Mouse (Mus musculus): ENCODE measurements around the gene Smyd1.

DNA sequence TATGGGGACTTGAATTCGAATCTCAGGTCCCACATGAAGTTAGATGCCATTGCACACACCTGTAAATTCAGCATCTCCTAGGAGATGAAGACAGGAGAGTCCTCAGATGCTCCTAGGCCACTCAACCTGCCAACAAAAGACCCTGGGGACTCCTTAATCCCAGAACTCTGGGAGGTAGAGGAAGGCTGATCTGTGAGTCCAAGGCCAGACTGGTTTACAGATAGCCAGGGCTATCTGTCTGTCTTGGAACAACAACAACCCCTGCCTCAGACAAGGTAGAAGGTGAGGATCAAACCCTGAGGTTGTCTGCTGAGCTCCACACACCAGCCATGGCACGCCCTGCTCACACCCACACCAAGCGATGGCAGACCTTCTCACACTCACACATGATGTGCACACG, 62.9 kb downstream of the Smyd1 start:
- TF ChIP-seq CTCF (IDR thresholded peaks at IDR 0.05; ENCODE audit: borderline replicate concordance, insufficient read depth, low read depth, low read length) = no peak
- no peak for TF ChIP-seq POLR2A (IDR thresholded peaks at IDR 0.05; ENCODE audit: borderline replicate concordance, insufficient read depth, low read length)

Measured in cerebellum, adult 2 months (tissue).